Mouse (Mus musculus) adrenal gland, adult (tissue): Measurements from ENCODE around the gene Hirip3.

Experiments
- DNase-seq, 2 experiments: peaks; one replicate each; pipeline ENCODE4 v3.0.0; 2022 to 2023; ENCODE audit warnings: low spot score in 1 of 2; ENCODE audit not compliant: inconsistent age in 2 of 2

Gene Hirip3

GRCm38 (mm10) chr7:126861429-126862130 is at the start of gene Hirip3:
Hirip3 (plus strand) TSS chr7:126861972.
- peak; percentile 95 to 99 for DNase-seq

- DNase-seq = peak in 1 of 2 experiments; percentile 67
Measured at GRCm38 (mm10) chr7:126815726-126816222, 46.0 kb upstream of the Hirip3 start.

GRCm38 (mm10) chr7:126816494-126816893 is 45.3 kb upstream of the Hirip3 start:
- DNase-seq = peak in 1 of 2 experiments; percentile 62

- DNase-seq = no peak
Measured at GRCm38 (mm10) chr7:126817595-126817994, 44.2 kb upstream of the Hirip3 start.

- DNase-seq = no peak
Measured at GRCm38 (mm10) chr7:126818818-126819217, 43.0 kb upstream of the Hirip3 start.

GRCm38 (mm10) chr7:126821835-126822511 is 39.8 kb upstream of the Hirip3 start:
- DNase-seq = peak; percentile 87 to 96

GRCm38 (mm10) chr7:126822741-126823140 is 39.0 kb upstream of the Hirip3 start:
- DNase-seq = peak; percentile 65 to 73

- peak; percentile 36 to 67 for DNase-seq
Measured at GRCm38 (mm10) chr7:126823202-126823711, 38.5 kb upstream of the Hirip3 start.

- peak in 1 of 2 experiments; percentile 25 for DNase-seq
Measured at GRCm38 (mm10) chr7:126823940-126824339, 37.8 kb upstream of the Hirip3 start.

GRCm38 (mm10) chr7:126825403-126825802 is 36.4 kb upstream of the Hirip3 start:
- peak in 1 of 2 experiments; percentile 66 for DNase-seq

GRCm38 (mm10) chr7:126825952-126826351 is 35.8 kb upstream of the Hirip3 start:
- DNase-seq = no peak

GRCm38 (mm10) chr7:126831539-126831938 is 30.2 kb upstream of the Hirip3 start, which contains the start of gene 4930451I11Rik:
4930451I11Rik (minus strand) TSS chr7:126831639.
- DNase-seq = no peak

GRCm38 (mm10) chr7:126832036-126832598 is 29.7 kb upstream of the Hirip3 start:
- peak; percentile 81 to 92 for DNase-seq

- DNase-seq = no peak
Measured at GRCm38 (mm10) chr7:126833294-126833693, 28.5 kb upstream of the Hirip3 start.

GRCm38 (mm10) chr7:126843276-126843675 is 18.5 kb upstream of the Hirip3 start:
- DNase-seq = no peak

- no peak for DNase-seq
Measured at GRCm38 (mm10) chr7:126845516-126845915, 16.3 kb upstream of the Hirip3 start.

- DNase-seq = no peak
Measured at GRCm38 (mm10) chr7:126847116-126847420, 14.7 kb upstream of the Hirip3 start, which contains the start of gene Doc2a. Doc2a (plus strand) TSS chr7:126847416.

- peak in 1 of 2 experiments; percentile 46 for DNase-seq
Measured at GRCm38 (mm10) chr7:126847421-126848398, 14.1 kb upstream of the Hirip3 start.

GRCm38 (mm10) chr7:126848794-126849193 is 13.0 kb upstream of the Hirip3 start:
- DNase-seq = no peak

- DNase-seq = peak in 1 of 2 experiments; percentile 23
Measured at GRCm38 (mm10) chr7:126850161-126850560, 11.6 kb upstream of the Hirip3 start.
